Mouse (Mus musculus) kidney, postnatal 36 days (tissue): ENCODE measurements around the gene Foxn3.

Experiments
- DNase-seq, 2 experiments: peaks; one replicate each; pipeline ENCODE4 v3.0.0; 2021 to 2022; ENCODE audit warnings: mixed read lengths in 2 of 2

The Foxn3 gene

GRCm38 (mm10) chr12:99412034-99412433 is 151.3 kb downstream of the Foxn3 start:
- peak; percentile 74 to 77 for DNase-seq

GRCm38 (mm10) chr12:99408651-99409050 is 154.7 kb downstream of the Foxn3 start:
- DNase-seq = no peak

DNA sequence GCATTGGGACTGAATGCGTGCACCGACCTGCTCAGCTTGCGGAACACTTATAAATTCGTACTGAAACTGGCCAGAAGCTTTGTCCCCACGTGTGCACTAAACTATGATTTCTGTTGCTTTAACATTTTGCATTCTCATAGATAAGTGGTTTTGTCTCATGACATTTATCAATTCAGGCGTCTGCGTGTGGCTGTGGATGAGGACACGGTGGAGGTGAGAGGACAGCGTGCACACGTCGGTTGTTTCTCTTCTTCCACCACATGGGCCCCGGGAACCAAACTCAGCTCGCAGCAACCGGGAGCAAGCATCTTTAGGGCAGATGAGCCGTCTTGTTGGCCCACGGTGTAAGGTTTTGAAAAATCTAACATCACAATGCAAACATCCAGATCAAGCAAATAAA is 155.3 kb downstream of the Foxn3 start:
- DNase-seq = no peak

DNA sequence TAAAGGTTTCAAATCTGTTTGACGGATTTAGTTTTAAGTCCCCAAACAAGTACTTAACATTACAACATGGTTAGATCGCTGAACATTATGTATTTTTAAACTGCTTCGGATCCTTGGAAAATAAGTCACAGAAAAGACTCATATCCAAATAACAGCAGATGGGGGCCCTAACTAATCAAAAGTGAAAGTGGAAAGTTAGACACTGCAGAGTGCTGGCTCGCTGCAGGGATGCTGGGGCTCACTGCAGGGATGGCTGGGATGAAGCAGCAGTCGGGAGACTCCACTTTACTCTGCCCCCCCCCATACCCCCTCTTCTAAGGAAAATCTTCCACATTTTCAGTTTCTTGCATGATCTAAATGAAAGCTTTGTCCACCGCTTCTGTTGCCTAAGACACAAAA is 156.1 kb downstream of the Foxn3 start:
- peak; percentile 17 to 26 for DNase-seq

GRCm38 (mm10) chr12:99406697-99407317 is 156.6 kb downstream of the Foxn3 start:
- DNase-seq = no peak

- peak; percentile 23 to 25 for DNase-seq
Measured at GRCm38 (mm10) chr12:99406254-99406653, 157.1 kb downstream of the Foxn3 start.

GRCm38 (mm10) chr12:99405401-99405800 is 158.0 kb downstream of the Foxn3 start:
- no peak for DNase-seq

DNA sequence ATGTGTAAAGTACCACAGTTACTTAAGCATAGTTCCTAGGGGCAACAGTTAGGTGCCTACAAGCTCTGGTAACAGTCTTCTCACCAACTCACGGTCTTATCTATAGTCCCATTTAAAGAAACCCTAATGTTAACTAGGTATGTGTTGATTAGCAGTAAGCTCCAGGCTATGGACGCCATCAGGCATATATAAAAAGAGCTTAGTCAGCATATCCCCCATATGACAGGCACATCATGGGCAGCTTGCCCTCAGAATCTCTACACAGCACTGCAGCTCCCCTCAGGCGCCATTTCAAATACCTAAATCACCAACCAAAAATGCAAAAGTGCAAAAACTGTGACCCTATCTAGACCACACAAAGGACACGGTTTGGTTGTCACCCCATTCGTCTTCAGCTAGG is 160.4 kb downstream of the Foxn3 start:
- no peak for DNase-seq

- DNase-seq = no peak
Measured at GRCm38 (mm10) chr12:99400907-99401306, 162.5 kb downstream of the Foxn3 start.

GRCm38 (mm10) chr12:99399575-99399974 is 163.8 kb downstream of the Foxn3 start:
- DNase-seq = no peak

- DNase-seq = no peak
Measured at GRCm38 (mm10) chr12:99396461-99396860, 166.9 kb downstream of the Foxn3 start.

- DNase-seq = no peak
Measured at GRCm38 (mm10) chr12:99395082-99395481, 168.3 kb downstream of the Foxn3 start.

GRCm38 (mm10) chr12:99394676-99395075 is 168.7 kb downstream of the Foxn3 start:
- no peak for DNase-seq

DNA sequence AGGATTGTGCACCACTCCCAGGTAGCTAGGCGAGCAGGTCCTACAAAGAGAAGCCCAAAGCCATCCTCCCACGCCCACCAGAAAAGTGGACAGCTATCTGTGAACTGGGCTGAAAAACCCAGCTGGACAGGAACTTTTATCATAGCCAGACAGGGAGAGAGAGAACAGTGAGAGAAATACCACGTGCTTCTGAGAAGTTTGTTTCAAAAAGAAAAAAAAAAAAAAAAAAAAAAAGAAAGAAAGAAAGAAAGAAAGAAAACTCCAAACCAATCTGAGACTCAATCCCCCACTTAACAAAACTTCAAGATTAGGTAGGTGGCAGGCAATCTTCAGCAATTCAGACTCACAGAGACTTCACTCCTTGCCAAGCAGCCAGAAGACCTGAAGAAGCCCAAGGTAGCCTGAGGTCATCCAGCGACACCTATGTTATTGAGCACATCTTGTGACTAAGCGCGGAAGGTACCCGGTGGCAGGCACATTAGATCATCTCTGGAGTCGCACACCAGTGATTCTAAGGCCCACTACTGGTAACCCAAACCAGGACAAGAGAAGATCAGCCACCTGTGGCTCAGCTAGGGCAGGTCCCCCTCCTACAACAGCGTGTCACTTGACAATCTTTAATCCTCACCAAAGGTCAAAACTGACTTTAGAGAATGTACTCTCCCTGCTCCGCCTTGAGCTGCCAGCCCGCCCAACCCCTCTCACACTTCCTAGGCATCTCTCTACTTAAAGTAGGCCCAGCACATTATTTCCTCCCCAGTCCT is 169.3 kb downstream of the Foxn3 start:
- DNase-seq = peak in 1 of 2 experiments; percentile 21

DNA sequence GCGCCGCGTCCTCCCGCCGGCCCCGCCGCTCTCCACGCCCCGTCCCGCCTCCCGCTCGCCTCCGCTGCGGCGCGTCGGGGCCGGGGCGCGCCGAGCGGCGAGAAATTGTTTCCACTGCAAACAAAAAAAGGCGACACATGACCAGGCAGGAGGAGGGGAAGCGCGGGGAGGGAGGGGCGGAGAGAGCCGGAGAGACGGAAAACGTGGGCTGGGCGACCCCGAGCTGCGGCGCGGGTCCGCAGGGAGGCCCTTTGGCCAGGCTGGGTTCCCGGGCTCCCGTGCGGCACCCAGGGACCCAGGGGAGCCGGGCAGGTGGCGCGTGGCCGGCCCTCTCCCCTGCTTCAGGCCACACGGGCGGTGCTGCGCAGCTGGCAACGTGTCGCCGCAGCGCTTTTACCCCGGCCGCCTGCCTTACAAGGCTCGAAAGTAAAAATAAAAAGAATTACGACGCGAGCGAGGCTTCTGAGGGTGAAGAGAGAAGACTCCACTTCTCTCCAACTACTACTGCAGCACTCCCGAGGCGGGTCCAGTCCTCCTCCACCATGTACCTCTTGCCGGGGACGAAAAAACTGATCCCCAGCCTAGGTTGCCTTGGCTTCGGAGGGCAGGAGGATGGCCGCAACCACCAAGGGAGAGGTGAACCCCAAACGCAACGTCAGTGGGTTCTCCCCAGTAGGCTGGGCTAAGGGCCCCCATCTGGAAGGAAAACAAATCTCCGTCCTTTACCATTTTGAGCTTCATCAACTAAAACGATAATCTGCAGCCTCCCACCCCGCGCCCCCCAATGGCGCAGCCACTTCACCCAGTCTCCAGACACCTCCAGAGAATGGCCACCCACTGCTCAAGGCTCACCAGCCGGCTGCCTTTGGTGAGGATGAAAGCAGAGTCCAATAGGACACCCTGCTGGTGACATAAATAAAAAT is 170.2 kb downstream of the Foxn3 start:
- DNase-seq = peak; percentile 91 to 93

- peak; percentile 100 for DNase-seq
Measured at GRCm38 (mm10) chr12:99391942-99392880, 171.2 kb downstream of the Foxn3 start.

- no peak for DNase-seq
Measured at GRCm38 (mm10) chr12:99390429-99390828, 173.0 kb downstream of the Foxn3 start.

- DNase-seq = no peak
Measured at GRCm38 (mm10) chr12:99389244-99389643, 174.1 kb downstream of the Foxn3 start.

DNA sequence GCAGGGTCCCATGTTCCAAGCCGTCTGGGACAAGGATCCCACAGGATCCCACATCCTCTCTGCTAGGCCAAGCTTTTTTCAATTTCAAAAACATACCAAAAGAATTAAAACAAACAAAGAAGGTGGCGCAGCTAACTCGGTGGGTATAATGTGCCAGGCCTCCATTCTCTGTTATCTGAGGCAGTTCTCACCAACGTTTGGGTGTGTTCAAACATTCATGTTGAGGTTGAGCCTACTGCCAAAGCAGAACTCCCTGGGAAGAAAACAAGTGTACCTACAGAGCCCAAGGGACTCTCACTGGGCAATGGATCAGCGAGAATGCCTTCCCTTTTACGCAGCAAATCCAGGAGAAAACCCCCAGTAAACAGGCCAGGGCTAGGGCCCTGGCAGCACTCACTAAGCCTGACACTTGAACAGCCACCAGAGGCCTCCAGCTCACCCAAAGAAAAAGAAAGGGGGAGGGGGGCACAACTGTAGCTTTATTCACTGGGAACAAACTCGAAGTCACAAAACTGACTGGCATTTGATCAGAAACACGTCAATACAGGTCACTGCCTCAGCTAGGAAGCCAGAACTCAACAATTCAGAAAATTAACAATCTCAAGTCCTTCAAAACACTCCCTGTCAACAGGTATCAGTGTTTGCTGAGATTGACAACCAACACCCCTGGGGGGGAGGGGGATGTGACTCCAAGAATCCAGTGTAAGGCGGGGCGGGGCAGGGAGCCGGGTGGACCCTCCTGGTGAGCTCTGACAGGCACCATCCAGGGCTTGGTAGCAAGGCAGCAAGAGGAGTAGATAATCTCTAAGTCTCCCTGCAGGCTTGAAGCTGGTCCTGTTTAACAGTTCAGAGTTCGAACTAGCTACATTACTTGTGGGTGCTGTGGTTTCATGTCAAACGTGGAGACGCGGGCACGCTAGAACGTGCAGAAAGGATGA is 177.2 kb downstream of the Foxn3 start:
- no peak for DNase-seq

- no peak for DNase-seq
Measured at GRCm38 (mm10) chr12:99385073-99385472, 178.3 kb downstream of the Foxn3 start.

DNA sequence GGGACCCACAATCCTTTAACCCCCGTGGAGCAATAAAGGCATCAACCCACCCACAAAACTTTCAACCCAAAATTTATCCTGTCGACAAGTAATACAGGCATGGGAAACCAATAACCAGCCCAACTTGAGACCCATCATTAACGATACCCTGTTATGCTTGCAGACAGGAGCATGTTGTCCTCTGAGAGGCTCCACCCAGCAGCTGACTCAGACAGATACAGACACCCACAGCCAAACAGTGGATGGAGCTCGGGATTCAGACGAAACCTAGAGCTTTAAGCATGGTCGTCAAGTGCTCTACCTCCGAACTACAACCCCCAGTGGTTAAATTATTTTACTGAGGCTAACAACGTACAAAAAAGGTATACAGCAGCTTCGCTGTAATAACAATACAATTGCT is 182.1 kb downstream of the Foxn3 start:
- DNase-seq = no peak
